Mouse (Mus musculus) gonadal fat pad, adult 2 months (tissue): ENCODE data around the gene Espn. TPM values are rescaled to one million over a fixed set of nuclear protein-coding genes. Genes with fewer than 3 reads are reported as not detected.

Experiments
- DNase-seq: peaks from one replicate; pipeline ENCODE4 v3.0.0-alpha.2; 2012; ENCODE audit warnings: low read depth
- polyA plus RNA-seq: library from polyadenylated mRNA; depleted of rRNA; stranded (reverse); fragments of >200 nt; gene quantifications from 2 replicates; pipeline ENCODE4 v1.2.3, GENCODE M21; 2012; rRNA removed

Gene Espn
- polyA plus RNA-seq, result 83.7 and 126 TPM in 2 replicates

DNA sequence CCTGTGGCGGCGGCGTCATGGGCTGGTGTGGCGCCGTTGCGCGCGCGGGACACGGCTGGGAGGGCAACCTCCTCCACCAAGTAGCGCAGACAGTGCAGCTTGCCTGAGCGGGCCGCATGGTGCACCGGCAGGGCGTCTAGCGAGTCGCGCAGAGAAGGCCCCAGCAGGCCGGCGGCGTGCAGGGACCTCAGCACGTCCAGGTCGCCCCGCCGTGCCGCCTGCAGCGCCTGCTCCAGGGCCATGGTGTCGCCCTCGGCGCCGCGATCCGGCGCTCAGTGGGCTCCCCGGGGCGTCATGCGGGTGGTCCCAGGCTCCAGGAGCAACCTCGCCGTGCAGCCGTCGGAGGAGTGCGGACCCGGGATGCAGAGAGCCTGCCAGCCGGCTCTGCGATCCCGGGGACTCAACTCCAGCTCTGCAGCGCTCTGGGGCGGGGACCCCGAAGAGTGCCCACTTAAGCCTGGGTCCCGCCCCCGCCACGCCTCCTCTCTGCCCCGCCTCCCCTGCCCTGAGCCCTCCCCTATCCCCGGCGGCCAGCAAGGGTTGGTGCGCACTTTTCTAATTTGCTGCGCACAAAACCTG is at the start of gene Espn:
TSS of gene Espn (minus strand) at position 406 of the 579 bp plus-strand sequence.
- DNase-seq, result no peak

DNA sequence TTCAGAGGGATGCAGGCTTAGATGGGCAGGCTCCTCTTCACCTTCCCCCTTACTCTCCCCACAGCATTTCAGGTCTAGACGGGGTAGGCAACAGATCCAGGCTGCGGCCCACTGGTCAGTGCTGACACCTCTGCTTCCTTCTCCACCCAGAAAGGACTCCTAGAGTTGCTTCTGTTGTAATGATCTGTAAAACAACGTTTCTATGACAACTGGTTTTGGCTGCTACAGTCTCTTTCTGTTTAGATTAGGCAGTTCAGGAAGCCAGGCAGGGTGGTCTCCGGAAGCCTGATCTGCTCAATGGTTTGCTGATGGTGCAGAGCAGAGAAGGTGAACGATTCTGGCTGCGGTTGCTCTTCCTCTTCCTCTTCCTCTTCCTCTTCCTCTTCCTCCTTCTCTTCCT is 49.3 kb upstream of the Espn start:
- DNase-seq, result no peak

DNA sequence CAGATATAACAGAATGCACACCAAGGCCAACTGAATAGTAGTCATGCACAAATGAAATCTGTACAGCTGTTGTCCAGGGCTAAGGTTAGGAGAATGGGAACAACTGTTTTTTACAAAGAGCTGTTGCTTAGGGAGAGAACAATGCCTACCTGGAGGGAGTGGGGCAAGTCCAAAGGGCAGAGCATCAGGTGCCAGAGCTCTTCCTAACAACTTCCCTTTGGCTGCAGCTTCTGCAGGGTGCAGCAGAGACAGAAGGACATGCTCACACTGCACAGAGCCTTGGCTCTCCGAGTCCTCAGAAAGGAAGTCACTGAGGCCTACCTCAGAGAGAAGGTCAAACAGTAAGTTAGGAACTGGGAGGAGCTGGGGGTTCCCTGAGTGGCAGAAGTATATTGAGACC is 47.4 kb upstream of the Espn start:
- DNase-seq, result no peak

DNA sequence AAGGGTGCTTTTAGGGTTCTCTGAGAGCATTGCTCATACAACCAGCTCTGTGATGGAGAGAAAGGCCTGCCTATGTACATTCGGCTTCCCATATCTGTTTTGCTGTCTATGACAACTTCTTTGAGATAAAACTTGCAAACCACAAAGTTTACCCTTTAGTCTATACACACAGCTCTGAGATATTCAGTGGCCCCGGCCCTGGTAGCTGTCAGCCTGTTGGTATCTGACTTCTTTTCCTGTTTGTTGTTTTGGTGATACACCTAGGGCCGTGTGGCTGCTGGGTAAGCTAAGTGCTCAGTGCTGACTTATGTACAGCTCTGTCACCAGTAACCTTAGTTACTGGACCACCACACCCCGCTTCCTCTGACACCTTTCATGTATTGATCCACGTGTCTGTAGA is 45.4 kb upstream of the Espn start:
- no peak for DNase-seq

DNA sequence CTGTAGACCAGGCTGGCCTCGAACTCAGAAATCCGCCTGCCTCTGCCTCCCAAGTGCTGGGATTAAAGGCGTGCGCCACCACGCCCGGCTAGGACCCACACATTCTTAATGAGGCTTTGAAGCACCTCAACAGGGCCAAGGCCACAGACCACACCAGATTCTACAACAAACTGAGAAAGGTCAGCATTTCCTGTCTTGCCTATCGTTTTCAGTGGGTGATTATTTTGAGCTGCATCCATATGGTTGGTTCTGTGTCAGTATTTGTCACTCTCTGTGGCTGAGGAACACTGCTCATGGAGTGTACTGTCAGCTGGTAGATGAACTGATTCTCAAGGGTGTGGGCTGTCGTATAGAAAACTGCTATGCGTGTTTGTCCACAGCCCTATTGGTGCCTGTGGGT is 44.1 kb upstream of the Espn start:
- DNase-seq, result no peak

DNA sequence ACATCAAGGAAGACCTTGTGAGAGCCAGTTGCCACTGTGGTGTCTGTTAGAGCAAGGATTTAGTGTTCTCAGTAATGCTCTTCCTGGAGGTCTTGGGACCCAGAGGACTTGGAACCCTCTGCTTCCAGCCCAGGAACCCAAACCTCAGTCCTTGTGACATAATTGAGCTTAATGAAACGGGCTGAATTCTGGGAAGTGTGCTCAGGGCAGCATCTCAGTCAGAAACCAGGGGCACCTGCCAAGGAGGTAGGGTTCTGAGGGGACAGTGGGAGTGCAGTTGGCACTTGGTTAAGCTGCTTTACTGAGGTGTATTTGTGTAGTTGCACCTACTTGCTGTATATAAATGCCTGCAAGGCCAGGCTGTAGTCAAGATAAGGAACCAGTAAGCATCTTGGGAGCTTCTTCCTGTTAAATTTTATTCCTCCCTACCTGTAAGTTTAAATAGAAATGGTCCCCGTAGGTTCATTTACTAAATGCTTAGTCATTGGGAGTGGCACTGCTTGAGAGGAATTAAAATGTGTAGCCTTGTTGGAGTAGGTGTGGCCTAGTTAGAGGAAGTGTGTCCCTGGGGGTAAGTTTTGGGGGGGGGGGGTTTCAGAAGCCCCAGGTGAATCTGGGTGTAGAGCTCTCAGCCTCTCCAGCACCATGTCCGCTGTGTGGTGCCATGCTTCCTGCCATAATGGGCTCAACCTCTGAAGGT is 42.5 kb upstream of the Espn start:
- no peak for DNase-seq

DNA sequence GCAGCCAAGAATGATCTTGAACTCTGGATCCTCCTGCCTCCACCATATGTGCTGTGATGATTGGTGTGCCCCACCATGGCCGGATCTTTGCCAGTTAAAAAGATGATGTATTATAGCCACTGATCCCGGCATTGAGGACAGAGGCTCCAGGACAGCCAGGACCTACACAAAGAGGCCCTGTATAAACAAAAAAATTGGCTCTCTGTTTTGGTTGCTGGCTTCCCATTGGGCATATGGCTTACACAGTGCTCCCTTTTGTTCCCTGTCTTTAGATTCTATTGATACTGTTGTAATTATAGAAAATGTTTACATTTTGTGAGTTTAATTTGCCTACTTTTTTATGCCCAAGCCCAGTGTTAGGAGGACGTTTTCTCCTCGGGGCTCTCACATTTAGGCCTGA is 40.4 kb upstream of the Espn start:
- DNase-seq, result no peak

DNA sequence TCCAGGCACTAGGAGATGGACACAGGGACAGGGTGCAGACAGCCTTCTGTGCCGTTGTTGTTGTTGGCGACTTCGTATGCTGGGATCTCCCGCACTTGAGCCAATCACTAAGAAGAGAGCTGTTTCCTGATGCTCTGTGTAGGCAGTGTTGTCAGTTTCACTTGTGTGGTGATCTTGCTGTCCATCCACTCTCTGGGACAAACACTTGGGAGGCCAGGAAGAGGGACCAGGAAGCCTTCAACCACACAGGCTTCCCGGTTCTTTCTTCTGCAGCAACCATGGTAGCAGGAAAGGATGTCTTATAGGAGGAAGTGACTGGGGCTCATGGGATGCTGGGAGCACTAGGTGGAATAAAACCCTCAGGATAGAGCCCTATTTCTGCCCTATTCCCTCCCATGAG is 38.5 kb upstream of the Espn start:
- DNase-seq, result no peak

DNA sequence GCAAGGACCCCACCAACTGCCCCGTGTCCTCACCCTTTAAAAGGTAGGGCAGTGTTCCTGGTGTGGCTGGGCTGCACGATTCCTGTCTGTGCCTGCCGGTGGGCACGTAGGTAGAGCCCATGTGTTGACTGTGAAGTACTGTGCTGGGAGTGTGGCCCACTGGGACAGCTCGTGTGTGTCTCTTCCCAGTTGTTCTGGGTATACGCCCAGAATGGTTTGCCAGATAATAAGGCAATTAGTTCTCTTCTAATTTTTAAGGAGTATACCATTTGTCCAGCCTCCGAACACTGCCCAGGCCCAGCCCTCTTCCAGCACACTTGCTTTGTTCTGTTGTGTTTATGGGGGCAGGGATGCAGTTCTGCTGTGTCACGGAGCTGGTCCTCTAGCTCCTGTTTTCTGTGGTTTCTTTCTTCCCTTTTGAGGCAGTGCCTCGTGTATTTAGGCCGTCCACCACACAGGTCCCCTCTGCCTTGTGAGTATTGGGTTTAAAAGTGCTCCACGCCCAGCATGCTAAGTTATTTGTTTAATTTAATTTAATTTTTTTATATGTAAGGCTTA is 38.0 kb upstream of the Espn start:
- DNase-seq, result no peak

DNA sequence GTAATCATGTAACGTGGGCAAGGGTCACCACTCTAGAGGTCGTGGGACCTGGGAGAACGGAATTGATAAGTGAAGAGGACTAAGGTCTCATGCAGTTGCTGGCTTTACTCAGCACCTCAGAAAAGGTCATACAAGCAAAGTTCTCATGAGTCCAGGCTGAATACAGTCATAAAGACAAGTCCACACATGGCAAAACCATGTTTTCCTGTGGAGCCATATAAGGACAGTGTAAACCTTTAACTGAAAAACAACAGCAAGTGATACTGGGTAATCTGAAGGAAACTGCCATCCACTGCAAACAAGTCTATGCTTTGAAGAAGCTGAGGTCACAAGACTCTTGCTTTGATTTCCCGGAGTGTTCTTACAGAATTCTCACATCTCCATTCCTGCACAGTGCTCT is 37.5 kb upstream of the Espn start:
- DNase-seq, result no peak

DNA sequence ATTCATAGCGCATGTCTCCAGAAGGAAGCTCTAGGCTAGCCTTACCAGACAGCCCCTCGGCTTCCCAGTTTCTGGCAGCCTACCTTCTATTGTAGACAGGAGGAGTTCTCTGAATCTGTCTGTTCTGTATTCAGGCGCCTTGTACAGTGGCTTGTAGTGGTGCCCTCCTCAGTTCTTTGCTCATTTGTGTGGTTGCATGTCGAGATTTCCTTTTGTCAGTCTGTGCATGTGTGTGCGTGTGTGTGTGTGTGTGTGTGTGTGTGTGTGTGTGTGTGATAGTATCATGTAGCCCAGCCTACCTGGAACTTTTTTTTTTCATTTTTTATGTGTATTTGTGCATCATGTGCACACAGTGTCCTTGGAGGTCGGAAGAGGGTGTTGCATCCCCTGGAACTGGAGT is 36.9 kb upstream of the Espn start:
- no peak for DNase-seq

DNA sequence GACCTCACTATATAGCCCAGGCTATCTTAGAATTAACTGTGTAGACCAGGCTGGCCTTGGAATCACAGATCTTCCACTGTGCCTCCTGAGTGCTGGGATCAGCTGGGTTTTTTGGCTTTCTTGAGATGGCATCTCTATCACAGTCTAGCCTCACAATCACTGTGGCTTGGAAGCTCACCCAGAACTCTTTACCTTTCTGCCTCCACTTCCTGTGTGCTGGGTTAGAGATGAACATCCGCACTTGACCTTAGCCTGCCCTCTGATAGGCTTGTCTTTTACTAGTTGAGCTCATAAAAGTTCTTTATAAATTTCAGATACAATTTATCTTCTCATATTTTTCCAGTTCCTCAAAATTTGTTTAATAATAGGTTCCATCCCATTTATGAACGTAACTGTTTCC is 36.5 kb upstream of the Espn start:
- DNase-seq, result no peak

DNA sequence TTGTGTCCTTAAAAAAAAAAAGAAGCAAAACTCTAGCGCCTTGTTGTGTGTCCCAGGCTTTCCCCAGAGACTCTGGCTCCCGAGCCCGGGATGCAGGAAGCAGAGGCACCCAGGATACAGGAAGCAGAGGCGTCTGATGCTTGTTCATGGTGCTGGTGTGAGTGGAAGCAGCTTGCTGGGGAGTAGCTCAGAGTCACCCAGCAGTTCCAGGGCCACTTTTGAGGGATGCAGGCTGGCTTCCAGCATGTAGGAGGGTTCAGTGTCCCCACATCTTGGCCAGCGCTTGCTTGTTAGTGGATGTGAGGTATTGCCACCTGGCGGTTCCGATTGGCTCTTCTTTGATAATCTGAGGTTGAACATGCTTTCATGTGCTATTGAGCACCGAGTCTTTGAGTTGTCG is 35.0 kb upstream of the Espn start:
- no peak for DNase-seq

DNA sequence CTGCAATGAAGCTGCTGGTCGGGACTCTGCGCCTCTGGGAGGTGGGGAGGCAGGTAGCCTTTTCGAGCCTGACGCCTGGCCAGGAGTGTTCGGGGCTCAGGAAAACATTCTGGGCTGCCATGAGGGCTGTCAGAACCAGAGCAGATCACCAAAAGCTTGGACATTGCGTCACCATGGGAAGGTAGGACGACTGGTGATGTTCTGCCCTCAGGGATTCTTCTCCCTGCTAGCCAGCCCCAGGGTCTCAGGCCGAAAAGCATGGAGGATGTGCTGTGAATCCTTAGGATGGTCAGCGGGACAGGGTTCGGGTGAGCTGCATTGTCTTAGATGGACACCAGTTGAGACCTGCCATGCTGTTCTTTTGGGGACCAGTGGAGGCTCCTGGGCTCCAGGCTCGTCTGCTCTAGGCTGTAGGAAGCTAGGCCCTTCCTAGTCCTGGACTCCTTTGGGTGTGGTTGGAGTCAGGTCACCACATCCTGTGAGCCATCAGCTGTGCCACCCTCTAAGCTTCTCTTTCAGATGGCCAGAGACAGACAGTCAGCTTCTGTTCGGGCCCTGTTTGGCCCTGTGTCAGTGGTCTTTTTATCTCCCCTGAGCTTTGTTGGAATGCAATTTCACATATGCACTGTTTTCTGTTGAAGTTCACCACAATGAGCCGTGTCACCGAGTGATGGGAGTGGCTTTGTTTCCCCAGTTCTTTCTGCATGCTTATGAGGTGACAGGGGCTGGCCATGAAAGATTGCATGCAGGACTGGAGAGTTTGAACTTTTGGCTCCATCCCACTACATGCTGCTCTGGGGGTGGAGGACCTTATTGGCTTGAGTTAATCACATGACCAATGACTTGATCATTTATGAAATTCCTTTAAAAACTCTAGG is 34.3 kb upstream of the Espn start:
- no peak for DNase-seq

DNA sequence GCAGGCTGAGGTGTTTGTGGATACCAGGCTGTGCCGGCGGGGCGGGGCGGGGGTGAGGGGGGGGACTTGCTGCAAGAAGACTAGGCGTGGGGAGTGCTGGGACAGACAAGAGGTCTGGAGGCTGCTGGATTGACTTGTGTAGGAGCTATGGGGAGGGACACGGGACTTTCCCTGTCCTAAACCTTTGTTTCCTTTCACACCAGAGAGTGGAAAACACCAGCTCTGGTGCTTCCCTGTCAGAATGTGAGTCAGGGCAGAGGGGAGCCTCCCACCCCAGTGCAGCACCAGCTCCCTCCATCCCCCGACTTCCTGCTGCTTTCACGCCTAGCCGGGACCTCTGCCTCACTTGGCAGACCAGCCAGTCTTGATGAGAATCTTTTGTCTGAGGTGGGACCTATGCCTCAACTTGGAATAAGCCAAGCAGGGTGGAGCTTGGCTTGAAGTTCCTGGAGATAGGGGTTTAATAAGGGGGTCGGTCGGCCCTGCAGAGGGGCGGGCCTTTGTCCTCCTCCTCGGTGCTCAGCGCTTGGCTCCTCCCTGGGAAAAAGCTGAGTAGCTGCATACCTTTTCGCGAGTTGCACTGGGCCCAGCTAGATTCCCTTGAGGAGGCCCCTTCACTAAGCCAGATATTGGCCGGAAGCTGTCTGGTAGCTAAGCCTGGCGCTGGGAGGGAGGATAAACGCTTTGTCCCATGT is 33.5 kb upstream of the Espn start:
- DNase-seq, result no peak

DNA sequence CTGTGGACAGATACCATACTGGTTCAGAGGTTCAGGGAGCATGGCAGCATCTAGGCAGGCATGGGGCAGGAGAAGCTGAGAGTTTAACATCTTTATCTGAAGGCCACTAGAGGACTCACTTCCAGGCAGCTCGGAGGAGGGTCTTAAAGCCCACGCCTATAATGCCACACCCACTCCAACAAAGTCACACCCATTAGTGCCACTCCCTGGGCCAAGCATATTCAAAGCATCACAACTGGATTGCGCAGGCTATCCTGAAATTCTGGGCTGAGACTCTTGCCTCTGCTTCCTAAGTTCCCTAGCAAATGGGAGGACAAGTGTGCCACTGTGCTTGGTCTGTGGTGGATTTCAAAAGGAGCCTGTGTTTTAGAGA is 33.0 kb upstream of the Espn start:
- no peak for DNase-seq

DNA sequence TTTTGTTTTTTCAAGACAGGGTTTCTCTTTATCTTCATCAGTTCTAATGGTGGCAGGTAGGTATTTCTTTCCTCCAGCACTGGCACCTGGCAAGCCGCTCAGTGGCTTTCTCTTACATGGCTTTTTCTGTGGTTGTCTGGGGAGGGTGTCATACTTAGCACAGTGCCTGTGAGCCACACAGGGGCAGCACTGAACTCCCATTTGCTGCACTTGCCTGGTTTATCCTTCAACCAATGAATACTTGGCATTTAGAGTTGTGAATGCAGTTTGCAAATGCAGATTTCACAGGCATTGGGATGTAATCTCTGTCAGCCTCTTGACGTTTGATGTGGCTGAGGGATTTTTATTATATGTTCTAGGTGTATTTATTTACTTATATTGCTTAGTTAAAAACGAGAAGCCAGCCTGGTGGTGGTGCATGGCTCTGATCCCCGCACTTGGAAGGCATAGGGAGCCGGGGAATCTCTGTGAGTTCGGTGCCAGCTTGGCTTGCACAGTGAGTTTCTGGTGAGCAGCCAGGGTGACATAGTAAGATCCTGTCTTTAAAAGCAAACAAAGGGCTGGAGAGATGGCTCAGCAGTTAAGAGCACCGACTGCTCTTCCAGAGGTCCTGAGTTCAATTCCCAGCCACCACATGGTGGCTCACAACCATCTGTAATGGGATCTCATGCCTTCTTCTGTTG is 32.3 kb upstream of the Espn start:
- DNase-seq, result no peak

DNA sequence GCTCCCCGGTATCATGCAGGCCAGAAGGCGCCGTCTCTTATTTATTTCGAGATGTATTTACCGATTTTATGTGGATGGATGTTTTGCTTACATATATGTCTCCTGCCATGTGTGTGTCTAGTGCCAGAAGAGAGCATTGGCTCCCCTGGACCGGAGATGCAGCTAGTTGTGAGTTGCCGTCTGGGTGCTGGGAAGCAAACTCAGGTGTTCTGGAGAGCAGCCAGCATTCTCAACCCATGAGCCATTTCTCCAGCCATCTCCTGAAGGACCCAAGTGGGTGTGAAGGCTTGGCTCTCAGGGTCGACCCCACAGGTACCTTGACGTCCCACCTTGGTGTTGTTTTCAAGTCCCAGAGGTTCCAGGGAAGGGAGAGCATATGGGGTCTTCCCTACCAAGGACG is 30.0 kb upstream of the Espn start:
- no peak for DNase-seq

DNA sequence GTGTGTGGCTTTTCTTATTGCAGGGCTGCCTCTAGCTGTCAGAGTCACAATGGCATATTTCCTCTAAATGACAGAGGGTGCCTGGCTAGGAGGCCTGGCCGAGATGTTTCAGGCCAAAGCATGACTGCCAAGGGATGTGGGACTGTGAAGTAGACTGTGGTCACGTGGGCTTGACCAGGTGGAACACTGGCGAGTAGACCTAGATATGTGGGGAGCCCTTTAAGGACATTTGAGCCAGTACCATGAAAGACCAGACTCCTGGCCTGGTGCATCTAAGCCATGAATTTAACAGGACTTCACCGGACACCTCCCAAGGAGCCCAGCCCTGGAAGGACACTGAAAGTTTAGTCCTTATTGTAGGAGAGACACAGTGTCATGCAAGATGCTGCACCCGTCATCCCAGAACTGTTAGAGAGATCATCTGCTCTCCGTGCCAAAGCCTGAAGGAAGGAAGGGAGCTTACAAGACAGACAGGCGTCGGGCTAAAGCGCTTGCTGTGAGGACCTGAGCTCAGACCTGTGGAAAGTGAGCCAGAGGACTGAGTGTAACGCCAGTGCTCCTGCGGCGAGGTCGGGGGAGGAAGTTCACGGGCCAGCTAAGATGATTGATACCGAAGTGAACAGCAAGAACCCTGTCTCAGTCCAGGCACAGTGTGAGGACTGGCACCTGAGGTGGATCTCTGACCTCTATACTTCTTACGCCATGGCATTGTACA is 27.9 kb upstream of the Espn start:
- DNase-seq, result no peak

DNA sequence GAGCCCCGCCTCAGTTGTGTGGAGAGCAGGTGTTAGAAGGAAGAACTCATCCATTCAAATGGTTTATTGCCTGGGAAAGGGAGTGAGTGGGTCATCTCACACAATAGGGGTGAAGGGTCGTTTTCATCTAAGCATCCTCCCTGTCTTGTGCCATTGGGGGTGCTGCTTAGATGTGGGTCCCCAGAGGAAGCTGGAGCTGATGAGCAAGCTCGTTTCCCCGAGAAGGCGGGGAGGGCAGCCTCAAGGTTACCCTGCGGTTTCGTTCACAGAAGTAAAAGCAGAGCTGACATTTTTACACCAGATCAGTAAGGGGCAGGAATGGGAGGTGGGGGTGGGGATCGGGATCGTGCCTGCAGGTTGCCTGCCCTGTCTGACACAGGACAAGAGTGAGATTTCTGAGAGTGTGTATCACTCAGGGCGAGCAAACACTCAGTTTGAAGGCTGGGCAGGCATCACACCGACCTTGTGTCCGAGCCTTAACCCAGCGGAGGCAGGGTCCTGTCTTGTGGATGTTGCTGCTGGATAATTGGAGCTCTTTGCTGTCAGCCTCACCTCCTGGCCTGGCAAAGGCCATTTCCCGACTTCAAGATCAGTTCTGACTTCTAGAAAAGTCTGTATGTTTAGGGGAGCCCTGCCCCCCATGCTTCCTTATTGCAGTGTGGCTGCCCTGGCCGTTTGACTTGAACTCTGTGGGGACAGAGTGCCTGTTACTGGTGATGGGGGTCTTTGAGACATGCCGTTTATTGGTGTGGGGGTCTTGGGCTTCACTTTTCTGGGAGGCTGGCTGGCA is 26.9 kb upstream of the Espn start:
- no peak for DNase-seq
